Mouse (Mus musculus) E14TG2a.4 (cell line): ENCODE data around the gene Rps15a.

Experiments
- CTCF ChIP-seq: conservative IDR thresholded peaks from 2 replicates; pipeline ENCODE4 v1.5.1; 2014; ENCODE audit warnings: low read length
- NANOG ChIP-seq: IDR thresholded peaks from 2 replicates; pipeline ENCODE4 v1.6.1; 2014; ENCODE audit warnings: borderline replicate concordance, low read length, mixed read lengths
- POU5F1 ChIP-seq: IDR thresholded peaks from 2 replicates; pipeline ENCODE4 v1.6.1; 2014; ENCODE audit warnings: low read length, borderline replicate concordance

DNA sequence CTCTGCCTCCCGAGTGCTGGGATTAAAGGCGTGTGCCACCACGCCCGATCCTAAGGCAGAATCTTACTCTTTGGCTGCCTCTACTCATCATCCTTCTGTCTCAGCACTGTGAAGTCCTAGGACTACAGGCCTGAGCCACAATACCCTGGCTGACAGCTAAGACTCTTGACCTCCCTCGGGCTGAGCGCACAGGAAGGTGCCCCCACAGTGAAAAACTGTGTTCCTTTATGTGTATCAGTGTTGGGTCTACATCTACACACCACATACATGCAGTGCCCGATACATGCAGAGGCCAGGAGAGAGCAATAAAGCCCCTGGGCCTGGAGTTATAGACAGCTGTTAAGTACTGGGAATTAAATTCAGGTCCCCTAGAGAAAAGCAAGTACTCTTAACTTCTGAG lies 6.2 kb upstream of the Rps15a start:
- no peak for TF ChIP-seq CTCF
- TF ChIP-seq NANOG, result no peak
- TF ChIP-seq POU5F1, result no peak
